Mouse (Mus musculus) embryonic facial prominence, embryonic 15.5 days (tissue): Measurements from ENCODE around the gene Myo1e. TPM values are rescaled to one million over a fixed set of nuclear protein-coding genes. Genes with fewer than 3 reads are reported as not detected.

ENCODE experiments used
- ATAC-seq: fragments of 200-750 bp; cut with Nextera tagmentation; 2 replicates; pipeline ENCODE4 v1.8.0; 2017; ENCODE audit warnings: low read depth, moderate TSS enrichment; ENCODE audit not compliant: insufficient number of reproducible peaks, low FRiP score, low TSS enrichment
- H3K27ac ChIP-seq: fragments of 300-500 bp; sonication (generic); replicated peaks from 2 replicates; pipeline ENCODE4 v1.5.1; 2015; ENCODE audit warnings: mild to moderate bottlenecking, inconsistent platforms
- H3K27me3 ChIP-seq: fragments of 300-500 bp; sonication (generic); 2 replicates; pipeline ENCODE4 v1.6.1; 2015; ENCODE audit warnings: inconsistent platforms
- H3K36me3 ChIP-seq: fragments of 300-500 bp; sonication (generic); 2 replicates; pipeline ENCODE4 v1.6.1; 2015; ENCODE audit warnings: mild to moderate bottlenecking, inconsistent platforms
- H3K4me1 ChIP-seq: fragments of 300-500 bp; sonication (generic); 2 replicates; pipeline ENCODE4 v1.6.1; 2015; ENCODE audit warnings: inconsistent platforms
- H3K4me2 ChIP-seq: fragments of 300-500 bp; sonication (generic); replicated peaks from 2 replicates; pipeline ENCODE4 v1.6.1; 2015; ENCODE audit warnings: mild to moderate bottlenecking, inconsistent platforms
- H3K4me3 ChIP-seq: fragments of 300-500 bp; sonication (generic); replicated peaks from 2 replicates; pipeline ENCODE4 v1.5.1; 2015; ENCODE audit warnings: mild to moderate bottlenecking, inconsistent platforms
- H3K9ac ChIP-seq: fragments of 300-500 bp; sonication (generic); 2 replicates; pipeline ENCODE4 v1.6.1; 2015; ENCODE audit warnings: inconsistent platforms
- H3K9me3 ChIP-seq: fragments of 300-500 bp; sonication (generic); replicated peaks from 2 replicates; pipeline ENCODE4 v1.6.1; 2016; ENCODE audit warnings: inconsistent platforms
- WGBS: fragments of 180-500 bp; shearing (Covaris S2); methylation state at CpG from one replicate; pipeline ENCODE4 v1.1.7; 2015; 5-methylcytosine and 5-hydroxymethylcytosine counted together
- polyA plus RNA-seq: library from polyadenylated mRNA; unstranded; fragments of >200 nt; fragmentation: Nextera tagmentation; extraction: Ambion mirVana; gene quantifications from 2 replicates; pipeline ENCODE4 v1.2.1, GENCODE M21; 2015

Myo1e gene
- polyA plus RNA-seq, 1 experiment from 2014 or later = 26.4 TPM

DNA sequence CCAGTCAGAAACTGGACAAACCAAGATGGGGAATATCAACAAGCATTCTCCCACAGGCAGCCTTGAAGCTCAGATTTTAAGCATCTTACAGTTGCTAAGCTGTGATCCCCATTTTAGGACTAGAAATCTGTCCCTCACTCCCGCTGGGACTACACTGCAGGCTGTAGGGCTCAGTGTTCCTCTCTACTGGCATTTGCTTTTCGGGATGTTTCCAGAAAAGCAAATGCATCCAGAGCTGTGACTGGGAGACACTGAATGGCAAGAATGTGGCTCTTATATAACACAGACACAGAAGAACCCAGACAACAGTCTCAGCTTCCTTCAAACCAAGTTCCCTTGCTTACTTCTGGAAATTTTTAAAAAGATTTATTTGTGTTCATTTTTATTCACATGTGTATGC is 158.8 kb downstream of the Myo1e start:
- Histone ChIP-seq H3K9me3 (no peaks in the 10 kb centered on the region), H3K27me3 (no peaks in the 10 kb centered on the region), H3K4me3 (no peak overlapping the region), H3K27ac (no peak overlapping the region), H3K36me3 (peaks cover 60% of the 10 kb centered on the region), H3K9ac (no peak overlapping the region), H3K4me1 (no peaks in the 10 kb centered on the region), H3K4me2 (no peak overlapping the region)
- ATAC-seq = no peak
- 75% methylated on average over 2 of the region's 2 CpGs for WGBS

GRCm38 (mm10) chr9:70366898-70367297 is 159.7 kb downstream of the Myo1e start:
- Histone ChIP-seq H3K36me3 (peaks cover 60% of the 10 kb centered on the region), H3K4me3 (no peak overlapping the region), H3K4me2 (no peak overlapping the region), H3K9me3 (no peaks in the 10 kb centered on the region), H3K9ac (no peak overlapping the region), H3K4me1 (no peaks in the 10 kb centered on the region), H3K27ac (no peak overlapping the region), H3K27me3 (no peaks in the 10 kb centered on the region)
- 89% methylated on average over 6 of the region's 6 CpGs for WGBS
- ATAC-seq = no peak

DNA sequence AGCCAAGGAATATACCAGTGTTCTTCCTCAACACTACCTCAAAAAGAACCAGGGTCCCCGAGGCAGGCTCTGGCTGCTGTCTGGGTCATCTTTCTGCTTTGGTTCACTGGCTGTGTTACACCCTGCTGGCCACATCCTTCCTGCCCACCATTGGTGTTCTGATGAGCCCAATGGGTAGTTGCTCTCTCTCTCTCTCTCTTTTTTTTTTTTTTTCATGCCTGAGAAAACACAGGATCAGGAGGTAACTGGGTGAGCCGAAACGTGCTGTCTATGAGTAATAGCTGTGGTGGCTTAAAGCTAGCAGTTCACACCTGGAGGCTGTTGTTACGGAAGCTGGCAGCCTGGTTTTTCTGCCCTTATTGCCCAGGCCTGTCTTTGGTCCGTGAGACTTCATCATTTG is 164.5 kb downstream of the Myo1e start:
- peaks cover 41% of the 10 kb centered on the region for H3K36me3 ChIP-seq
- no peak overlapping the region for H3K4me2 ChIP-seq
- no peaks in the 10 kb centered on the region for H3K9me3 ChIP-seq
- 67% methylated on average over 5 of the region's 5 CpGs for WGBS
- no peak overlapping the region for H3K4me3 ChIP-seq
- H3K27ac ChIP-seq = no peak overlapping the region
- H3K27me3 ChIP-seq = no peaks in the 10 kb centered on the region
- ATAC-seq = no peak
- H3K4me1 ChIP-seq = no peaks in the 10 kb centered on the region
- H3K9ac ChIP-seq = no peak overlapping the region

GRCm38 (mm10) chr9:70379502-70380467 is 172.6 kb downstream of the Myo1e start:
- 70% methylated on average over 7 of the region's 7 CpGs for WGBS
- Histone ChIP-seq H3K9me3 (no peaks in the 10 kb centered on the region), H3K27me3 (no peaks in the 10 kb centered on the region)

DNA sequence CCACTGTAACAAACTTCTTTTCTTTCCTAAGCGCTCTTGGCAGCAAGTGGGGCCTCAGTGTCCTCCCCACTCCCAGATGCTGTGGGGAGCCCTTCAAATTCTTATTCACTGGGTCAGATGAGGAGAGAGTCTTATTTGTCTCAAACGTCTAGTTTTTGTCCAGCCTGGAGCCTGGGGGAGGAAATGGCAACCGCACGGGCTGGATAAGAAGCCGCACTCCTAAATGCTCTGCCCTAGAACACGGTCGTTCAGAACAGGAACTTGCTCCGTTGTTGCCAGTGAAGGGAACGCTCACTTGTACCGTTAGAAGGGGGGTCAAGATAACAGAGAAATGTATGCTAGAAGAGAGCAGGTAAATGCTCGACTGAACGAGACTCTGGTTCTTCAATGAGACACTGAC is 174.9 kb downstream of the Myo1e start:
- H3K4me3 ChIP-seq = no peak overlapping the region
- no peaks in the 10 kb centered on the region for H3K27me3 ChIP-seq
- no peak overlapping the region for H3K9ac ChIP-seq
- no peaks in the 10 kb centered on the region for H3K4me1 ChIP-seq
- WGBS = 81% methylated on average over 12 of the region's 12 CpGs
- no peak overlapping the region for H3K4me2 ChIP-seq
- H3K36me3 ChIP-seq = peaks cover 55% of the 10 kb centered on the region
- no peaks in the 10 kb centered on the region for H3K9me3 ChIP-seq
- H3K27ac ChIP-seq = no peak overlapping the region
- ATAC-seq = no peak

More at GRCm38 (mm10) chr9:70379502-70380467, 172.6 kb downstream of the Myo1e start:
- no peak for ATAC-seq
- Histone ChIP-seq H3K4me3 (no peak overlapping the region), H3K36me3 (peaks cover 62% of the 10 kb centered on the region), H3K4me1 (no peaks in the 10 kb centered on the region), H3K4me2 (no peak overlapping the region), H3K27ac (no peak overlapping the region), H3K9ac (no peak overlapping the region)

DNA sequence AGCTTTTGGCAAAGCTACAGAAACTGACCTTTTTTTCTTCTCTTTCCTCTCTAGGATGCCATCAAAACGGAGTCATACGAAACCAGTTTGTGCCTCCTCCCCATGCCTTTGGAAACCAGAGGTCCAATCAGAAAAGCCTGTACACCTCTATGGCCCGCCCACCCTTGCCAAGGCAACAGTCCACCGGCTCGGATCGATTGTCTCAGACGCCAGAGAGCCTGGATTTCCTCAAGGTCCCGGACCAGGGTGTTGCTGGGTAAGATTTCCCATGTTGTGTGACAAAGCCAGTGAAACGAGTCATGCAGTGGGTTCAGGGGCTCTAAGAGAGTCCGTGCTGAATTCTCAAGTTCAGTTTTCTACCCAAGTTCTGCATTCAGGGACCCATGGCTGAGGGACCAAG is 176.6 kb downstream of the Myo1e start:
- WGBS = 69% methylated on average over 10 of the region's 10 CpGs
- Histone ChIP-seq H3K4me3 (no peak overlapping the region), H3K4me2 (no peak overlapping the region), H3K4me1 (no peaks in the 10 kb centered on the region), H3K9me3 (no peaks in the 10 kb centered on the region), H3K27me3 (no peaks in the 10 kb centered on the region), H3K9ac (no peak overlapping the region), H3K36me3 (peaks cover 42% of the 10 kb centered on the region), H3K27ac (no peak overlapping the region)
- ATAC-seq = no peak

DNA sequence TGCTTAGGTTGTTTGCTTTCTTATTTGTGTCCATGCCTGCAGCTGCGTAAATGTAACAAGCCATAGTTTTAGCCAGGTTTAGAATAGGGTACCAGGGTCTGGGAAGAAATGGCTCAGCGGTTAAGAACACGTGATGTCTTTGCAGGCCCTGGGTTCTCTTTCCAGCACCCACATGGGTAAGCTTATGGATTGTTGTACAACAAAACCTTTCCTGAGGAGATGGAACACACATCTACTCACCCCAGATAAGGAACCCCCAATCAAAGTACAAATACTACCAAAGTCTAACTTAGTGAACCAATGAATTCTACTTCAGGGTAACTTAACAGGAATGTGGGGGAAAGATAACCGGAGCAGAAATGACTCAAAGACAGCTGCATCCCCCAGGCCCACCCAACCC is 177.3 kb downstream of the Myo1e start:
- no peak overlapping the region for H3K27ac ChIP-seq
- H3K36me3 ChIP-seq = peaks cover 39% of the 10 kb centered on the region
- ATAC-seq = no peak
- 0 out of 2 replicates have a peak, but pooled peaks cover 2% of the 10 kb centered on the region for H3K4me1 ChIP-seq
- no peak overlapping the region for H3K9ac ChIP-seq
- 91% methylated on average over 4 of the region's 4 CpGs for WGBS
- no peaks in the 10 kb centered on the region for H3K27me3 ChIP-seq
- H3K4me2 ChIP-seq = no peak overlapping the region
- no peaks in the 10 kb centered on the region for H3K9me3 ChIP-seq
- no peak overlapping the region for H3K4me3 ChIP-seq

DNA sequence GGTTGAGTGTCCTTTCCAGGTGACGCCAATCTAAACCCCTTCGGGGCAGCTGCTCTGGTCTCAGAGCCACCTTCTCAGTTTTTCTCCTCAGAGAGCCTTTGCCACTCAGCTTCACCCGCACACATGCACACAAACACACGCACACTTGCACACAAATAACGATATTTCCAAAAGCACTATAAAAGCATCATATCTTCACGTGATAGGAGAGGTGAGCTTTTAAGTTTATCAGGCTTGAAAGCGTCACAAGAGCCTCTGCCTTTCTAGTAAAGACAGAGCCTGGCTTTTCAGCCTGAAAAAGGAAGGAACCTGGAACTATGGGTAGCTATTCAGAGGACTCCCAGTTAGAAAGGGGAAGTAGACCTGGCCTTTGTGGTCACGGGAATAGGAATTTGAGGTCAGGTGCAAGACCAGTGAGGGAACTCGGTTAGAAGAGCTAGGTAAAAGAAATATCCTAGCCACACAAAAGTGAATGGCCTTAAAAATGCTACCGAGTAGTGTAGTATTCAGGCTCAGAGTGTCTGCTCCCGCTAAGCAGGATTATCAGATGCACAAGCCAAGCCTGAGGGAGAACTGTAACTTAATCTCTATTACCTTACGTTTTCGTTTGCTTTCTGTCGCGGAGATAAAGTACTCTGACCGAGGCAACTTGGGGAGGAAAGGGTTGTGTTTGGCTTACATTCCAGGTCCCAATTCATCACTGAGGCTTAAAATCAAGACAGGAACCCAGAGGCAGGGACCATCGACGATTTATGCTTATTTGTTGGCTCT is 178.0 kb downstream of the Myo1e start:
- WGBS = 72% methylated on average over 18 of the region's 18 CpGs
- H3K9me3 ChIP-seq = no peaks in the 10 kb centered on the region
- H3K4me2 ChIP-seq = no peak overlapping the region
- no peak overlapping the region for H3K4me3 ChIP-seq
- 0 out of 2 replicates have a peak, but pooled peaks cover 2% of the 10 kb centered on the region for H3K4me1 ChIP-seq
- ATAC-seq = no peak
- no peak overlapping the region for H3K9ac ChIP-seq
- H3K27ac ChIP-seq = no peak overlapping the region
- H3K36me3 ChIP-seq = peaks cover 35% of the 10 kb centered on the region
- no peaks in the 10 kb centered on the region for H3K27me3 ChIP-seq

- Histone ChIP-seq H3K4me3 (no peak overlapping the region), H3K4me1 (peaks cover 7% of the 10 kb centered on the region; the same call in 1 of the 2 replicates), H3K4me2 (no peak overlapping the region), H3K27ac (no peak overlapping the region), H3K36me3 (peaks cover 29% of the 10 kb centered on the region), H3K27me3 (no peaks in the 10 kb centered on the region), H3K9me3 (no peaks in the 10 kb centered on the region), H3K9ac (no peak overlapping the region)
- no peak for ATAC-seq
- 82% methylated on average over 4 of the region's 4 CpGs for WGBS
Measured at GRCm38 (mm10) chr9:70387410-70388119, 180.4 kb downstream of the Myo1e start.

DNA sequence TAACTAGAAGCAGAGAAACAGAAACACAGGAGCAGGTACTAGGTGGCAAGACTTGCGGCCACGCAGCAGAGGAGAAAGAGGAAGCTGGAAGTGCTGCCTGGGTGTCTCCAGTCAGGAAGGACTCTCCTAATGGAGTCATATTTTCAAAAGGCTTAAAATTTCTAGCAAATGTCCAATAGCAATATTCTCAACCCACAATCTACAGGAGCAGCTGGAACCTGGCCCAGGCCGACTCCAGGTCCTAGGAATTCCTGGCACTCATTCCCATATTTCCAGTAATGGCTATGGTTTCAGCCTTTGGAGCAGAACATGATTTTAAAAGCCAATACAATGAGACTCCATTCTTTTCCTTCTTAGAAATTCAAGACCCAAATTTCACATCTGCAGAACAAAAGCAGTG is 182.4 kb downstream of the Myo1e start:
- H3K9ac ChIP-seq = no peak overlapping the region
- H3K4me2 ChIP-seq = no peak overlapping the region
- H3K27me3 ChIP-seq = no peaks in the 10 kb centered on the region
- H3K27ac ChIP-seq = no peak overlapping the region
- no peaks in the 10 kb centered on the region for H3K9me3 ChIP-seq
- no peak for ATAC-seq
- H3K36me3 ChIP-seq = peaks cover 16% of the 10 kb centered on the region
- no peak overlapping the region for H3K4me3 ChIP-seq
- WGBS = 66% methylated on average over 3 of the region's 3 CpGs
- H3K4me1 ChIP-seq = peaks cover 7% of the 10 kb centered on the region; the same call in 1 of the 2 replicates

GRCm38 (mm10) chr9:70391042-70391441 is 183.9 kb downstream of the Myo1e start:
- 91% methylated on average over 5 of the region's 5 CpGs for WGBS
- Histone ChIP-seq H3K27ac (no peak overlapping the region), H3K4me1 (peaks cover 7% of the 10 kb centered on the region; the same call in 1 of the 2 replicates), H3K27me3 (no peaks in the 10 kb centered on the region), H3K36me3 (peaks cover 16% of the 10 kb centered on the region), H3K9ac (no peak overlapping the region), H3K4me3 (no peak overlapping the region), H3K9me3 (no peaks in the 10 kb centered on the region), H3K4me2 (no peak overlapping the region)
- ATAC-seq = no peak
